Comparison of ENCODE assay signal across 7 mouse cellular contexts in genomic region chr4:114459591-114459990, GRCm38 (mm10). TPM values are rescaled to one million over a fixed set of nuclear protein-coding genes. Genes with fewer than 3 reads are reported as not detected.
DNase-seq lines count a peak whose midpoint lies in the region; ATAC-seq lines count a peak whose summit lies in the region.

No protein-coding gene starts in this region.

- no peak overlapping the region for H3K4me2 ChIP-seq in lung, embryonic 16.5 days (ENCODE audit: low read depth, low read length)
- H3K4me2 ChIP-seq in heart, embryonic 15.5 days, result no peak overlapping the region
- H3K4me2 ChIP-seq in neural tube, embryonic 14.5 days (ENCODE audit: low read depth, low read length), result no peak overlapping the region

- no peaks in the 10 kb centered on the region for H3K27me3 ChIP-seq in lung, embryonic 16.5 days (ENCODE audit: control insufficient read depth, insufficient read depth, low read depth, low read length)
- no peaks in the 10 kb centered on the region for H3K27me3 ChIP-seq in heart, embryonic 15.5 days
- H3K27me3 ChIP-seq in neural tube, embryonic 14.5 days (ENCODE audit: control insufficient read depth, insufficient read depth, low read length), result no peaks in the 10 kb centered on the region

- H3K27ac ChIP-seq in lung, embryonic 16.5 days (ENCODE audit: low read length), result peak overlapping the region; percentile 18; the same call in 1 of the 2 replicates
- H3K27ac ChIP-seq in heart, embryonic 15.5 days, result peak overlapping the region; percentile 78
- no peak overlapping the region for H3K27ac ChIP-seq in neural tube, embryonic 14.5 days (ENCODE audit: low read depth, low read length)

- no peaks in the 10 kb centered on the region for H3K36me3 ChIP-seq in lung, embryonic 16.5 days (ENCODE audit: control insufficient read depth, insufficient read depth, low read length)
- H3K36me3 ChIP-seq in heart, embryonic 15.5 days, result no peaks in the 10 kb centered on the region
- no peaks in the 10 kb centered on the region for H3K36me3 ChIP-seq in neural tube, embryonic 14.5 days (ENCODE audit: control insufficient read depth, insufficient read depth, low read length)

- WGBS in lung, embryonic 16.5 days, result 66% methylated on average over 5 of the region's 5 CpGs
- 52% methylated on average over 5 of the region's 5 CpGs for WGBS in heart, embryonic 15.5 days
- 13% methylated on average over 5 of the region's 5 CpGs for WGBS in neural tube, embryonic 14.5 days

- no peaks in the 10 kb centered on the region for H3K9me3 ChIP-seq in lung, embryonic 16.5 days (ENCODE audit: control insufficient read depth, low read length)
- no peaks in the 10 kb centered on the region for H3K9me3 ChIP-seq in heart, embryonic 15.5 days (replicated peaks)
- H3K9me3 ChIP-seq in neural tube, embryonic 14.5 days (ENCODE audit: control insufficient read depth, low read length), result no peaks in the 10 kb centered on the region

- no peak for DNase-seq in lung, postnatal 4 days
- peak; percentile 60 to 70 for DNase-seq in cerebellum, postnatal 10 days
- DNase-seq in liver, result no peak

- no peak overlapping the region for H3K4me3 ChIP-seq in lung, embryonic 16.5 days (ENCODE audit: low read length)
- no peak overlapping the region for H3K4me3 ChIP-seq in heart, embryonic 15.5 days
- H3K4me3 ChIP-seq in neural tube, embryonic 14.5 days (ENCODE audit: low read depth, low read length), result no peak overlapping the region

- no peak overlapping the region for H3K9ac ChIP-seq in lung, embryonic 16.5 days (ENCODE audit: low read length)
- H3K9ac ChIP-seq in heart, embryonic 15.5 days, result no peak overlapping the region
- H3K9ac ChIP-seq in neural tube, embryonic 14.5 days (replicated peaks; ENCODE audit: low read depth, low read length), result no peak overlapping the region

- peaks cover 4% of the 10 kb centered on the region for H3K4me1 ChIP-seq in lung, embryonic 16.5 days (replicated peaks; ENCODE audit: control insufficient read depth, insufficient read depth, low read length)
- peaks cover 30% of the 10 kb centered on the region for H3K4me1 ChIP-seq in heart, embryonic 15.5 days (replicated peaks)
- H3K4me1 ChIP-seq in neural tube, embryonic 14.5 days (ENCODE audit: control insufficient read depth, insufficient read depth, low read length), result no peaks in the 10 kb centered on the region

- no peak; the same call in 1 of the 2 replicates for ATAC-seq in lung, embryonic 16.5 days (ENCODE audit: low read depth)
- peak; percentile 31 for ATAC-seq in heart, embryonic 15.5 days (replicated peaks; ENCODE audit: insufficient number of reproducible peaks, insufficient read depth, low FRiP score, low read depth)
- ATAC-seq in neural tube, embryonic 14.5 days (ENCODE audit: low read depth), result peak; percentile 60; the same call in 1 of the 2 replicates
- ATAC-seq in erythroid progenitor cell, adult 5-6 weeks (replicated peaks; ENCODE audit: low FRiP score, poor library complexity, severe bottlenecking), result no peak

RNA-seq across cellular contexts. Expression of gene Trabd2b, which starts 53.1 kb away (rescaled TPM):
- 5.1 and 5.4 TPM in 2 replicates for polyA plus RNA-seq in lung, embryonic 16.5 days (2015; fragmentation: Nextera tagmentation; extraction: Ambion mirVana)
- polyA plus RNA-seq in heart, embryonic 15.5 days (2015; fragmentation: Nextera tagmentation; extraction: Ambion mirVana), result 2.4 and 2.9 TPM in 2 replicates
- 0.56 and 1.1 TPM in 2 replicates for polyA plus RNA-seq in neural tube, embryonic 14.5 days (2014; fragmentation: Nextera tagmentation; extraction: Ambion mirVana)
- total RNA-seq in erythroid progenitor cell, adult 5-6 weeks (2015; ENCODE audit: low replicate concordance), result not detected in 2 replicates
- not detected in 2 replicates for total RNA-seq in erythroid progenitor cell, adult 5-6 weeks (2017; ENCODE audit: low replicate concordance)

Comparison
In these comparisons a context has a peak if more than half of its experiments do, and no peak if none do; other contexts are left out.
1. ATAC-seq: peak in heart, embryonic 15.5 days (single experiment) and neural tube, embryonic 14.5 days (single experiment); none in lung, embryonic 16.5 days (single experiment) and erythroid progenitor cell, adult 5-6 weeks (single experiment).
2. DNase-seq: peak in cerebellum, postnatal 10 days (2 of 2); none in lung, postnatal 4 days (0 of 2) and liver (single experiment).